Mouse (Mus musculus): ENCODE measurements at regions not wholly inside any gene's neighbourhood (a gene's known extent, or its start where the extent isn't known, plus 50 kb on each side); places are given as distances from the start of the nearest gene placed in this dataset.

- DNase-seq (ENCODE audit: low spot score) = peak; percentile 3
Measured at GRCm38 (mm10) chr10:35389237-35389636, 322.5 kb downstream of the Amd2 start.

- DNase-seq (ENCODE audit: low spot score) = no peak
Measured at GRCm38 (mm10) chr10:35381688-35382087, 330.0 kb downstream of the Amd2 start.

Measured in retina, embryonic 14.5 days (tissue).